Mouse (Mus musculus): ENCODE measurements at regions not wholly inside any gene's neighbourhood (a gene's known extent, or its start where the extent isn't known, plus 50 kb on each side); places are given as distances from the start of the nearest gene placed in this dataset.

DNA sequence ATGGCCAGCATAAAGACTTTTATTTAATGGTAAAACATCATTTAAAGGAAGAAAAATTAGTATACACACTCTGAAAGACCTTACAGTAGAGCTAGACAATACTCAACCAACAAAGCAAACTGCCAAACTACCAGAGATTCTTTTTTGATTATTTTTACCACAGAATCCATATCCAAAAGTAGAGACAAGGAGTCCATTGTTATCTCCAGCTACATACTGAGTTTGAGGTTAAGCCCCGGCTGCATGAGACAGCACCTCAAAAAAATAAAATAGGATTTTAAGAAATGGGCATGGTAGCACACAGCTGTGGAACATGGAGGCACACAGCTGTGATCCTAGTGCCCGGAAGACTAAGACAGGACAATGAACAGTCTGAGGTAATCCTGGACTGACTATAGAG, 293.4 kb downstream of the Sox4 start:
- ATAC-seq (ENCODE audit: poor library complexity, severe bottlenecking), result no peak

DNA sequence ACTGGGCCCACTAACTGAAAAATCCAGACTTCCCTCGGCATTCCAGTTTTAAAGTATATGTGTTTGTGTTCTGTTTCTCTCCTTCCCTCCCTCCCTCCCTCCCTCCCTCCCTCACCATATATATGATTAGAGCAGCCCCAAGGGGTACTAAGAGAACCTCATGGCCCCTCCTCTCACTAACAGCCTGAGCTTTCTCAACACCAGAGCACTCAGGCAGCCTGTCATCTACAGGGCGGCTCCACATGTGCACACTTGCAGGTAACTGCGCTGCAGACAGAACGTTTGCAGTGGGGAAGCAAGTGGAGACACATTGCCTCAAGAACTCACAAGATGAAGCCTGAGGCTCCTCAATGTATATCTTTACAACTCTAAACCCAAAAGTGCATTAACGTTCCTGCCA, 294.9 kb downstream of the Sox4 start:
- ATAC-seq (ENCODE audit: poor library complexity, severe bottlenecking), result no peak

- no peak for ATAC-seq (ENCODE audit: poor library complexity, severe bottlenecking)
Measured at GRCm38 (mm10) chr13:28654883-28655282, 298.6 kb downstream of the Sox4 start.

- no peak for ATAC-seq (ENCODE audit: poor library complexity, severe bottlenecking)
Measured at GRCm38 (mm10) chr13:28653362-28653761, 300.2 kb downstream of the Sox4 start.

DNA sequence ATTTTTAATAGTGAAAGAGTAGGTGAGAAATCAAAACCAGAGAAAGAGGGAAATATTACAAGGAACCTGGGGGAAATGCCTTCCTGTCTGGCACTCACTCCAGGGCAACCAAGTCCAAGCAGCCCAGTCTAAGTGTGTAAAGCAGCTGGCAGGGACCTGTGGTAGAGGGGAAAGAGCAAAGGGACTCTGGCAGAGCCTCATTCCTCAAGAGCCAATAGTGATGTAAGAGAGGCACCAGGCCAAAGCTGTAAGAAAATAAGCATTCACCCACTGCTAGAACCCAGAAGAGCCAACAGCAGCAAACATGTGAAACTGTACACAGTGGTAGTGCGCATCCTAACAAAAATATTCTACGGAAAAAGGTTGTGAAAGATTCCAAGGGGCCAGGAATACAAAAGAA, 301.7 kb downstream of the Sox4 start:
- ATAC-seq (ENCODE audit: poor library complexity, severe bottlenecking), result no peak

DNA sequence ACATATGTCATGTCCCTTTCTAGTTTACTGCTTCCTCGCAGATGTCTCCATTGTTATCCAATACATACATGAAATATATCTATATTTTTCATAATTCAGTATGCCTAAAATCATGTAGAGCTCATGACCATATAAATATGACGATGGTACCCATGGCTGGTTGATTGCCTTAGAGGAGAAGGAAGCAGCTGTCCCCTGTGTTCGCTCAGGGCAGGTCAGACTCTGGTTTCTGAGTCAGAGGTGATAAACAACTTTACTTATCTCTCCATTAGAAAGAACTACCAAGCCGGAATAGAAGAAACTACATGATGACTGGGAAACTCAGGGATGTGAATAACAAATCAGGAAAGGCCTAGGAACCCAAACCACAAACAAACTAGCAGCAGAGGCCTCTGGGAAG, 307.6 kb downstream of the Sox4 start:
- ATAC-seq (ENCODE audit: poor library complexity, severe bottlenecking), result no peak

DNA sequence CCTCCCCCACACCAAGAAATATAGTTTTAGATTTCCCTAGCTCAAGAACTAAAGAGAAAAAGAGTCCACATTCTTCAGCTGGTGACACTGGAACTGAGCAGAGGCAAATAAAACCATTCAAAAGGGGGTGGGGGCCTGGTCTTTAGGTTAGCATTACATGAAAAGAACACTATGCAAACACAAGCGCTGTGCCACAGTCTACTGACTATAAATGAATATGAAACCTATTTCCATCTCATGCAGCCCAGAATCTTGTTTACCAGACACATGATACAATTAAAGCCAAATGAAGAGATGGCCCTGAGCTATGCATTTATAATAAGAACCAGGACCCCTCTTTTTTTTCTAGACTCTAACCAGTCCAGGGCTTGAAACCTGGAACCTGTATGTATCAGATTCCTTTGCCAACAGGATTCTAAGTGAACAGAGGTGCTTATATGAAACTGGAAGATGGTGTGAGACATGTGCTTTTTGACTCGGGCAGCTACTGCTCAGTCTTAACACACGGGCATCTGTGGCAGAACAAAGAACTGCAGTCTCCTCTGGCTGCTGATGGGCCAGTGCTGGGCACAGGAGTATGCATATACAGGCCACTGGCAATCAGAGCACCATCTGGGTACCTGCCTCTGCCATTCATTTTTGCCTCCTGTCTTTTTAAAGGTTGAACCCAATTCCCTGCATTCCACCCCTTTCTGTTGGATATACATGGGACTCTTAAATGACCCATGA, 308.5 kb downstream of the Sox4 start:
- no peak for ATAC-seq (ENCODE audit: poor library complexity, severe bottlenecking)

GRCm38 (mm10) chr13:28640826-28641225, 312.7 kb downstream of the Sox4 start:
- ATAC-seq (ENCODE audit: poor library complexity, severe bottlenecking), result no peak

DNA sequence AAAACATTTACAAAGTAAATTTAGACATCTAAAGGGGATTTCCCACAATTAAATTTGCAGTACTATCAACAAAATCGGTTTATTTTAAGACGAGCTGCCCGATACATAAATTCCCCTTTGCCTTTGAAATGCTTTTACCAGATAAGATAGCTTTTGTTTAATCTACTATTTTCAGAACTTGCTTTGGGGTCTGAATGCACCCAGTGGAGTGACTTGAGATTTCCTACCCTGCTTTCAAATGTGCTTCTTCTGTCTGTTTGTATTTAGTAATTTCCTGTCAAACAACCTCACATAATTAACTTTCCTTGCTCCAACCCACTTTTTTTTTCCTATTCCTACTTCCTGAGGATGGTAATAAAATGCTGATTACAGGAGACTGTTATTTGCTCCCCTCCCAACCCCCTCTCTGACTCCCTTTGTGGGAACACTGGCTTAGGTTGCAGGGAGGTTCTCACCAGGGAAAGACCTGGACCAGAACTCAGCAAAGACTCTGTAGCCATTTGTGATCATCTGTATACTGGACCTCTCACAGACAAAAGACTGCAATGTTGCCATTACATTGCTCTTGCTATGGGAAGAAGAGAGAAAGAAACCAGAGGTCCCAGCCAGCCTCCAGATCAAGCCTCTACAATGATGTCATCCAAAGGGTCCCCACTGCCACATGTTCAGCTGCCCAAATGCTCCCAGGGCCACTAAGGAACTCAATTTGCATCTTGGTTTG, 318.1 kb downstream of the Sox4 start:
- no peak for ATAC-seq (ENCODE audit: poor library complexity, severe bottlenecking)

- ATAC-seq (ENCODE audit: poor library complexity, severe bottlenecking), result no peak
Measured at GRCm38 (mm10) chr13:28633541-28634041, 319.9 kb downstream of the Sox4 start.

DNA sequence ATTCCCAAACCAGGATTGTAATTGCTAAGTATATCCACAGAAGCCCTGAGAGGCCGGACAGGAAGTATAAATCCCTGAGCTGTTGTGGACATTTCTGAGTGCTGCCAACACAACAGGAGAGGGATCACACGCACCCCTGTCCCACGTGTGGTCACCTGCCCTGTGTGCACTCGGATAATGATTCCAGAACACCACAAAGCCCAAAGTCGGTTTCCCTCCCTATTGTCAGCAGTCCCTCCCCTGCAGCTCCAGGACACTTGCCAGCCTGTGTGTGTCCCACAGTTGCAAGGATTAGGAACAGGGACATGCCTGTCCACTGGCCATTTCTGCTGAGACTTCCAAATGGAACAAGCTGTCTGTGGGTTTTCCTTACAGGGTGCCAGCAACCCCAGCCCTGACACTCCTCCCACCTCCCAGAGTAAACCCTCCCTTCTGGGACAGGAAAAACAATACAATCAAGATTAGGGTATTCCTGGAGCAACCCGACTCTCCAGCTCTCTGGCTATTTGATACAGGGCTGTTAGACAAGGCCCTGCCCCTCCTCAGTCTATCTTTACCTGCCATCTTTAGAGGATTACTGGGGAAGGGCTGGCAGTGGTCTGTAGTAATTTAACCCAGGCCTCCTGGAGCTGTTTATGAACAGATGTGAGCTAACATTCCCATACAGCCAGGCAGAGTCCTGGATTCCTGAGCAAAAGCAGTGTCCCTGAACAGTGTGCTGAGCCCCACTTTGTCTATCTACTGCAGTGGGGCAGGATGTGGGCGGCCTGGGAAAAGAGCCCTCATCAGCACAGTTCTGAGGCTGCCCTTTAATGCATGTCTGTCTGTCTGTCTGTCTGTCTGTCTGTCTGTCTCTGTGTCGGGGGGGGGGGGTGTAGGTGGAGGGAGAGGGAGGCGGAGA, 323.8 kb downstream of the Sox4 start:
- ATAC-seq (ENCODE audit: poor library complexity, severe bottlenecking), result no peak

DNA sequence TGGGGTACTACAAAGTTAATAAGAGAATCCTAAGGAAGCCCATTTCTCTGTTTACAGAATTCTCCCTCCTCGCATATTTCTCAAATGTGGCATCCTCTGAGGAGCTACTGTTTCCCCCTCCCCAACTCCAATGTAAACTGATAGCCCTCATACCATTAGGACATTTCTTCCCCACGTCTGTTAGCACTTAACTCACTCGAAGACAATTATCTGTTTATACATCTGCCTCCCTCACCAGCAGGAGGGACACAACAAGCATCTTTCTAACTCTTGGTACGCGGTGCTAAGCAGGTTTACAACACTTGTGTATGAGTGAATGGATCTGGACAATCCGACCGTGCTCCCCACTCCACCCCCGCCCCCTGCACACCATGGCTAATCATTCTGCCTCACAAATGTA, 324.8 kb downstream of the Sox4 start:
- ATAC-seq (ENCODE audit: poor library complexity, severe bottlenecking), result no peak

- no peak for ATAC-seq (ENCODE audit: poor library complexity, severe bottlenecking)
Measured at GRCm38 (mm10) chr13:28618961-28619360, 334.6 kb downstream of the Sox4 start.

- peak; percentile 79 for ATAC-seq (ENCODE audit: poor library complexity, severe bottlenecking)
Measured at GRCm38 (mm10) chr13:28617503-28617902, 336.0 kb downstream of the Sox4 start.

DNA sequence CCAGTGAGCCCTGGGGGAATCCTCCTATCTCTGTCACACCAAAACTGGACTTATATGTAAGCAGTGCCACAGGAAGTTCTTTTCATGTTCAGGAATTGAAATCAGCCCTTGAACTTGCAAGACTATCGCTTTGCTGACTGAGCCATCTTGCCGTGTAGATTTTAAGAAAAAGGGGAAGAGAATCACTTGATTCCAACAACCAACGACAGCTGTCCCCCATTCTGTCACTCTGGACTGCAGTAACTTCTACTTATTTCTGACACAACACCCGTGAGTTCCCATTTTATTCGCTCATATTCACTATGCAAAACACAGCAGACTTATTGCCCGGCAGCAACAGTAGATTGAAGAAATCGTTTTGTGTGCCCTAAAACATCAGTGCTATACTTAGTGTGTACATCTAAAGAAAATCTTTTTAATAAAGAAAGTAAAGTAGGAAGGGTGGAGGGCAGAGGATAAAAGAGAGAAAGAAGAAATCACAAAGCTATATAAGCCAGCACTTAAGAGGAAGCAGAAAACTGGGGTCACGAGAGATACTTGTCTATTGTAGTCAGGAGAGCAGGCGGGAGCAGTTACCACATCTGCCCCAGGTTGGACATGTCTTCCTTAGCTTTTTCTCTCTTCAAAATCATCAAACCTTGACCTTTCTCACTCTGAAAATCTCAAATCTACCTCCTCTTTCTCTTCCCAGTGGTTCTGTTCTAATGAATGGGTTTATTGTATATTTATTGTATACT, 336.7 kb downstream of the Sox4 start:
- peak; percentile 83 for ATAC-seq (ENCODE audit: poor library complexity, severe bottlenecking)

DNA sequence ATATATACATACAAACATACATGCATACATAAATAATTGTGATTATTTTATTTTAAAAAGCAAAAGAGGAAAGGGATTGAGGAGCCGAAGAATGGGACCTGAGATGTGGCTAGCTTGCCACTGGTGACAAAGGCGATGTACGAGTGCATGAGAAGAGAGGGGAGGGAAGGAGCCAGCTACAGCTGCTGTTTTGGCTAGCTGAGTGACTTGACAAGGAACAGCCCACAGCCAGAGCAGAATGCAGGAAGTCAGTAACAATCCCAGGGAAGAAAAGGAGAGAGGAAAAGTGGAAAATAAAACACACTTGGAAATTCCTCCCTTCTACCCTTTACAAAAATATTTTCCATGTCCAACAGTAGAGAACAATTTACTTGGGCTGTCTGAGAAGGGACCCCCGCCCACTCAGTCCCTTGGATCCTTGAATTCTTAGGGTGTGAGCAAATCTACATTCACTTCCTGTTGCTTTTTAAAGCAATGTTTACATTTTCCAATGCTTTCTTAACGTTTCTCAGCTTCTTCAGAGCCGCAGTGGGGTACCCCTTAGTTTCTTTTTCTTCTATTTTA, 345.9 kb downstream of the Sox4 start:
- ATAC-seq (ENCODE audit: poor library complexity, severe bottlenecking), result peak; percentile 38

DNA sequence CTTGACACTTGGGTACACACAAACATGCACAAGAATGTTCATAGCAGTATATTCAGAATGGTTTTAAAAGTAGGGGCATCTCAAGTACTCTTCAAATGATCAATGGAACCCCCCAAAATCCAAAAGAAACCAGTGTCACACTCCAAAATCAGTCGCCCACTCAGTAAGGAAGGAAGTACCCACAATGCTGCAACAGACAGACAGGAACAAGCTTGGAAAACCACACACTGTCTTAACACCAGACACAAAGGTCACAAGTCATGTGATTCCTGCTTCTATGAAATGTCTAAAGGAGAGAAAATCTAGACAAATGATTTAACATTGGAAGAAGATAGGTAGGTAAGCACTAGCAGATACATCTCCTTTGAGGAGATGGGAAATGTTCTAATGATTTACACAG, 346.9 kb downstream of the Sox4 start:
- ATAC-seq (ENCODE audit: poor library complexity, severe bottlenecking), result 0 out of 2 replicates have a peak, but pooled peaks have one; percentile 51

- ATAC-seq (ENCODE audit: poor library complexity, severe bottlenecking), result no peak
Measured at GRCm38 (mm10) chr13:28605833-28606232, 347.7 kb downstream of the Sox4 start.

- no peak for ATAC-seq (ENCODE audit: poor library complexity, severe bottlenecking)
Measured at GRCm38 (mm10) chr13:28604016-28604415, 346.7 kb downstream of the Gm11361 start.

GRCm38 (mm10) chr13:28600792-28601191, 343.5 kb downstream of the Gm11361 start:
- ATAC-seq (ENCODE audit: poor library complexity, severe bottlenecking), result peak; percentile 91

Data from megakaryocyte, adult 5-6 weeks (primary cell).